Mouse (Mus musculus): ENCODE results near the gene Tent4b.

The Tent4b gene

DNA sequence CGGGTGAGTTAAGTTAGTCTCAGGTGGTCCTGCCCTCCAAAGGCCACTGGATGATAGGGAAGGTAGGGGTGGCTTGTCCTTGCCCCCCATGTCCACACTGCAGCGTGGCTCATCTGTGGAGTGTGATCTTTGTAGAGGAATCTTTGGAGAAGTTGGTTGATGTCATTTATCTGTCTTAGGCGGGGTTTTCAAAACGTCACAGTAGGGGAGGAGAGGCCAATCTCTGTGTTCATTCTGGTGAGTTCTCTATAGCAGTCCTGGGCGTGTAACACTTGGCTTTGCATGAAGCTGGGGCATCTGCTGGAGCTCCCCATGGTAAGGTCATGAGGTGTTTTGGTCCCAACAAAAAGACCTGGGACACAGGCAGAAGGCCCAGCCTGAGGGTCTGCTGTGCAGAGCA, 75.1 kb downstream of the Tent4b start:
- no peak for DNase-seq (ENCODE audit: extremely low read depth, low read depth)

DNA sequence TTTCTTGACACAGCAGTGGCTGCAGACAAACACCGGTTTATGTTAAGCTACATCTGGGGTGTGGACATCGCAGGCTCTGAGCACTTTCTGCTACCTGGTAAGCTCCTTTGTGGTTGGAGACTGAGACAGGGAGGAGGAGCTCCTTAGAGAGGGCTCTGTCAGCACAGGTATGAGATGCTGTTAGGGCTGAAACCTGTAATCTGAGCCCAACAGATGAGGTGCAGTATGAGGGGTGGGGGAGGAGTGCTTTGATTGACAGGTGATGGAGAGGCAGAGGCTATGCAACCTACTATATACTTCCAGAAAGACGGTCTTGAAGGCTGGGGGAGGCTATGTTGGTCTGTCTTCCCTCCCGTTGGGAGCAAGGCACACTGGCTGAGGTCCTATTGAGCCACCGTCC, 80.2 kb downstream of the Tent4b start:
- DNase-seq (ENCODE audit: extremely low read depth, low read depth): no peak

DNA sequence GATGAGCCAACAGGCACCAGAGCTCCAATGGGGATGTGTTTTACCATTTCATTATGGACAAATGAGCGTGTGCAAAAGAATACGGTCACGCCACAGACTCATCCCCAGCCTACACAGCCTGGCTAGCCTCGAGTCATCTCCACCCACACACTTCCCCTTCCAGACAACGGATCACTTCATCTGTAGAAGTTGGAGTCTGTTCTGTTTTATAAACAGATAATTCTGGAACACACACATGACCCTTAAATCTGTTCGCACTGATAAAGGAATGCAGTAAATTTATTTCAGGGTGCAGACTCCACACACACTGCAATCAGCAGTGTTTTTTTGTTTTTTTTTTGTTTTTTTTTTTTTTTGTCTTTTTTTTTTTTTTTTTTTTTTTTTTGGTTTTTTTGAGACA, 80.7 kb downstream of the Tent4b start:
- peak; percentile 97 for DNase-seq (ENCODE audit: extremely low read depth, low read depth)

DNA sequence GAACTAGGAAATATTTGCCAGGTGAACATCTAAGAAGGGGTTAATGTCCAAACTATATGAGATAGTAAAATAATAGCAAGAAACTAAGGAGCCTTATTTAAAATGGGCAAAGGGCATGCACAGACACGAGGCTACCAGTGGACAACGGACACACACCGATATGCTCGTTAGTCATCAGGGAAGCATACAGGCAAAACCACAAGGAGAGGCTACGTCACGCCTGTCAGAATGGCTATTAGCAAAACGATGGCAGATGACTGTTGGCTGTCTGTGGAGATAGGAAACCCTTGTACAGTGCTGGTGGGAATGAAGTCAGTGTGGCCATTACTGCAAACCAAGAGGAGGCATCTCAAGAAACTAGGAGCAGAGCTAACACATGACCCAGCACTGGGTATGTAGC, 81.9 kb downstream of the Tent4b start:
- DNase-seq (ENCODE audit: extremely low read depth, low read depth): no peak

DNA sequence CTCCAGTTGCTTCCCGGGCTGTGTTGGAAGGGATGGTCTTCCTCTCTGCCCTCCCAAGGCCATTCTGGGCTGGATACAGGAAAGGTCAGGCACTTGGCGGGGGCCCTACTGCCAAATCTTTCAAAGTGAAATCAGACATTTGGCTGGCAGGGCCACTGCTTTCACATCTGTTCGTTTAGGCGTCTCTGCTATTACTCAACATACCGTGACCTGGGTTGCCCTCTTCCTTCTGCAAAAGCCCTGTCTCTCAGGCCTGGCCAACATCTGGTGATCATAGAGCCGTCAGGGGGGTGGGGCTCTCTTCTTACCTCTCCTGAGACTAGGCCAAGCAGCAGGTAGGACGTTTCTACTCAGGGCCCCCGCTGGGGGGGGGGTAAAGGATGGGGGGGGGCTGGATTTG, 83.7 kb downstream of the Tent4b start:
- DNase-seq (ENCODE audit: extremely low read depth, low read depth): no peak

DNA sequence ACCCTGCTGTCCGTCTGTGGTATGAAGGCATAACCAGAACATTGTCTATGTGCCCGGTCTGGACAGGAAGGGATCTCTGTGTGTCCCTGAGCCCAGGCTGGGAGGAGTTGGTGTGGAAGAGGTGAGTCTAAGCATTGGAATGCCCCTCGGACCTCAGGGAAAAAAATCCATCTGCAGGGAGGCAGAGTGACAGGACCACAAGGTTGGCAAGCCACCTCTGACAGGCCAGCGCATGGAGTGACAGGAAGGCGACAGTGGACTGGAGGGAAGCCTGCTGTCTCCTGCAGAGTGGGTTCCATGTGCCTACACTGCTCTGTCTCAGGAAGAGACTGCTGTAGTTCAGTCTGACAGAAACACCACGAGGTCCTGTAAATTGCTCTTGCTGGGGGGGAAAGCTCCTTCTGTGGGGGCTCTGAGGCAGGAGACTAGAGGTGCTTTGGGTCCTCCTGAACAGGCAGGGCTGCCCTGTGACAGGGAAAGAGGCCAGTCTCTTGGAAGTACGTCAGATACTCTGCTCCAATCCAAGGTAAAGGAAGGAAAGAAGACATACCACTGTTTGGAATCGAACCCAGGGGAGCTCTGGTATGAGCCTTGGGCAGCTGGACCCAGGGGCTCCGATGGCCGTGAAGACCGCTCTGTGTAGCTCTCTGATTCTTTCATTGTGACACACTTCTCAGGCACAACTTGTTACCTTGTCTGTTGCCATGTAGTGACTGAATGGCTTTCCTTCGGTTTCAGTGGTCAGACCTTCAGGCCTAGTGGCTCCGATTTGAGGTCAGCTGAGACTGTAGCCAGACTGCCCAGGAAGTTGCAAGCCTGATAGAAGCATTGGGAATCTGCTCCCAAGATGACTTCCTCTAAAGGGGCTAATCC, 84.5 kb downstream of the Tent4b start:
- no peak for DNase-seq (ENCODE audit: extremely low read depth, low read depth)

DNA sequence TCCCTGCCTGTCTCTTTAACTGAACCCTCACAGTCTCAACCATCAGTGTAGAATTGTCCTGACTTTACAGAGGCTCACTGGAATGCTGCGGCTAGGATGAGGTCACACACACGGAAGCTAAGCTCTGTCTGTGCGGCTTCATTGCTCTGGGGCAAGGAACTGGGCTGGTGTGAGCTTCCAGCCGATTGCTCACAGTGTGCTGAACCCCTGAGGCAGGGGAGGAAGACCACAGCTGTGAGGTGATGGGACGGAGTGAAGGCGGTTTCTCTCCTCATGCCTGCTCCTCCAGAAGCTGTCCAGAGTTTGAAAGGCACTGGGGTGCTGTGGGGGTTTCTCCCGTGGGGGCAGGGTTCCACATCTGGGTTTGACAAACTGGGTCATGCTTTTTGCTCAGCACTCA, 85.7 kb downstream of the Tent4b start:
- no peak for DNase-seq (ENCODE audit: extremely low read depth, low read depth)

DNA sequence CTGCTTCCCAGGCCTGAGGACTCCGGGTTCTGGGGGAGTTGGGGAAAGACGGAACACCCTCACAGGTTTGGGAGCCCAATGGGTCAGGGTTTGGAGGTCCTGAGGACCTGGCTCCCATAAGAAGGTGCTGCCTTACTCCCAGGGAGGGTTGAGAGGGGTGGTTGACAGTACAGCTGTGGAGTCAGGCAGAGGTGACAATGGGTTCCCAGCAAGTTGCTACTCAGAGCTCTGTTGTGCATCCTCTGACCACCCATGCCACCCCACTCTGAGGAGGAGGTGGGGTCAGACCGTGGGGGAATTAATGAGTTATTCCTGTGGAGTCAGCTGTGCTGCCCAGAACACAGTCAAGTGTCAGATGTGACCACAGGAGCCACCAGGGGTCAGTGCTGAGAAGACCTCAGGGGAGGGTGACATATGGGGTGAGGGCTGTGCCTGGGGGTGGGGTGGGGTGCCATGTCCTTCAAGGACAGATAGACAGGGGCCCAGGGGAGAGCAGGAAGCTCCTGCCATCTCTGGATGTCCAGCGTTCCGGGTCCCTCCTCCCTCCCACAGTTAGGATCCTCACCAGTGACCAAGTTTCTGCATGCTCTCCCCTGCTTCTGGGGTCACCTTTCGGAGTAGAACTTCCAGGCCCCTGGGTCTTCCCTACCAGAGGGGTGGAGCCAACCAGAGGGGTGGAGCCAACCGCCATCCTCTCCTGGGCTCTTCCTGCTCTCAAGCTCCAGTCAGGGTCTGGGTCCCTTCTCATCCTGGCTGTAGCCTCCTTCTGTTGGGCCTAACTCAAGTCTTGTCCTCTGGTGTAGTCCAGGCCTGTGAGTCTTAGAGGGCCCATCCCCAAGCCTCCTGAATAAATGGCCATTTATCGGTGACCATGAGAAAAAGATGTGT, 86.7 kb downstream of the Tent4b start:
- no peak for DNase-seq (ENCODE audit: extremely low read depth, low read depth)

DNA sequence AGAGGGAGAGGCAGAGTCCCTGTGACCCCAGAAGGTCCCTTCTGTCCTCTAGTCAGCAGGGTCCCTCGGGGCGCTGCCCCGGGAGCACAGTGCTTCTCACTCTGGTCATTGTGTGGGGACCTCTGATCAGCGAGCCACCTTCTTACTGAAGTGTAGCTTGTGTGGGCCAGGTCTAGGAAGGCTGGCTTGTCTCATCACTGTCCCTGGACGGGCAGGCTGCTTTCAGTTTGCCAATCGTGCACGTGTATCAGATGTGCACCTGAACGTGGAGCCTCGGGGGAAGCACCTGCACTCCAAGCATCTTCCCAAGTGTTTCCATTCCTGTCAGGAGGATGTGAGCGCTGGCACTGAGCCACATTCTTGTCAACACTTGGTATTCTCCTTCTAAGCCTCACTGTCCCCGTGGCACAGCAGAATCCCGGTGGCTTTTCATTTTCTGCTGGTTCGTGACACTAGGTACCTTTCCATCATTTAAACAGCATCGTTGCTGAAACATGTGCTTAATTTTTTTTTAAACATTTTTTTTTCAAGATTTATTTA, 87.5 kb downstream of the Tent4b start:
- no peak for DNase-seq (ENCODE audit: extremely low read depth, low read depth)

DNA sequence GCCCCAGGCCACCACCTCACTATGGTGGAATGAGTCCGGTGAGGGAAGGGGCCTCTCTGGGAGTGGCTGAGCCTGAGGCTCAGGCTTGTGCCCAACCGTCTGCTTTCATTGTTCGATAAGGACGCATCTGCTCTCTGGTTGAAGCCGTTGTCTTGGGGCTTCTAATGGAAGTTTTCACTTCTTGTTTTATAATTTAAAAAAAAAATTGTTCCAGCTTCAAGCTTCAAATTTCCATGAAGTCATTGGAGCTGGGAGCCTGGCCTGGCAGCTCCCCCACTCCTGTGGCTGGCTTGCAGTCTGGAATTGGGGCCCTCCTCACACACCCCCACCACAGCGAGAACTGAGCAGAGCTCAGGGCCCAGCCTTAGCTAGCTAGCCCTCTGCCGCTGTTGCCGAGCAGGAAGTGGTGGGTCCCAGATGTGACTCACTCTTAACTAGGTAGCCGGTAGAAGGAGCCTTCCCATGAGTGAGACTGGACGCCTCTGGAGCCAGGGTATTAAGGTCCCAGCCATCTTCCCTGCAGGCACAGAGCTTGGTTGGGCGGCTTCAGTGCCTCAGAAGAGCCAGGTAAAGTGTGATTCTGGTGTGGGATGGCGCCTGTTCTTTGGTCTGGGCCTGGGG, 89.7 kb downstream of the Tent4b start:
- DNase-seq (ENCODE audit: extremely low read depth, low read depth): peak; percentile 62

DNA sequence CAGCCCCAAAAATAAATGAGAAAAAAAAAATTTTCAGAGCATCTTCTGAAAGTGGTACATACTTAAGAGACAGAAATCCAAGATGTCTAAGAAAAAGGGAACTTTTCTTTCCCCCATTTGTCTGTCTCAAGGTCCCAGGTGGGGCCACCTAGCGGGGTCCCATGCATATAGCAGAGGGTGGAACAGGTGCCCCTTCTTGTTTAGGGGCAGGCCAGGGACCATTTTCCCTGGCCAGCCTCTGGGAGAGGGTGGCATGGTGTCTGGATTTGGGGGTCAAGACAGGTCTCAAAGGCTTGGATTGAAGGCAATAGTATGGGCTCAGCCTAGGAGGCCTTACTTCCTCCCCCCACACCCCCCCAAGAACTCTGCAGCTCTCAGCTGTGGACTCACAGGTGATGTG, 90.9 kb downstream of the Tent4b start:
- DNase-seq (ENCODE audit: extremely low read depth, low read depth): no peak

DNA sequence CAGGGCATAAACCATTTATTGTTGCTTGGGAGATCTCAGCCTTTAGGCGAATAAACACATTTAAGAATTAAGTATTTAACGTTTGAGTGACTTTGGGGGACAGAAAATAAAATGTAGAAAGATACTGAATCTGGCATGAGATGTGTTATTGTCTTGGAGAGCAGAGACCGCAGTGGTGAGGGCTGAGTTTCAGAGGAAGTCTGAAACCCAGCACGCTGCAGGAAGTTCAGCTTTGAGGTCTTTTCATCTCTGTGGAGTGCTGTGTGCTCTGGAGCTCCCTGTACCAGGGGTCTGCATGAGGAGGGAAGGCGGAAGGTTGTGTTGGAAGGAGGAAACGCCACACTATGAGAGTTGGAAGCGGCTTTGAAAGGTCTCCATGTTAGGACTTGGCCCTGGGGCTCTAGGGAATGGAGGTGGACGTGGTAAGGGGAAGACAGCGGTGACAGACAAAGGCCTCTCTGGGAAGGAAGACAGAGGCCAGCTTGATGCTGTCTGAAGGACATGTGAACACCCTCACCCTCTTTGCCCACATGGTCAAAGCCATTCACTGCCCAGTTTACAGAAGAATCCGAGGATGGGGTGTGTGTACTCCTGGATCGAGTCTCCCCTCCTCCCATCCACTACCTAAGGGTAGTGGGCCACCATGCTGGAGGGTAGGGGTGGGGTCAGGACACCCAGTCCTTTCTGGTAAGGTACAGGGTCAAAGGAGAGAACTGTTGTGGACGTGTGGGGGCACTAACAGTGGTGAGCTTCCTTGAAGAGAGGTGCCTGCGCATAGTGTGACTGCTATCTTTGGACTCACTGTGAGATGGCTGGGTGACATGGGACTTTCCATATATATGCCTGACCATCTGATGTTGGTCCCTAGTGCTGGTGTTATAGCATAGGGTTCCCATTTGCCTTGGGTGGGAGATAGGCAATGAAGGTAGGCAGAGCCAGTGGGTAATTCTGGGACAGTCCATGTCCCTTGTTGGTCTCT, 91.6 kb downstream of the Tent4b start:
- no peak for DNase-seq (ENCODE audit: extremely low read depth, low read depth)

DNA sequence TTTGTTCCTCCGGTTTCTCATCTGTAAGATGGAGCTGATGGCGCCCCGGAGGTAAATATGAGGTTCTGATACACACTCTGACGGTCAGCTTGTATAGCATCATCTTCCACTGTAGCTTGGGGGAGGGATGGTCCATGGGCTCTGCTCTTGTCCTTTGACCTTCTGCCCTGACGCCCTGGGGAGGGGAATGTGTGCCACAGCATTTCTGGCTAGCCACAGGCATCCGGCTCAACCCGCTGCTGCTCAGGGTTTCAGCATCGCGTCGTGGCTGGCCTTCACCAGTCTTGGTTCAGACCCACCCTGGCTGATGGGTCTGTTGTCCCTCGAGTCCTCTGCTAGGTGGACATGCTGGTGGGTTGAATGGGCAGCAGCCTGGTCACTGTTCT, 92.3 kb downstream of the Tent4b start:
- no peak for DNase-seq (ENCODE audit: extremely low read depth, low read depth)

DNA sequence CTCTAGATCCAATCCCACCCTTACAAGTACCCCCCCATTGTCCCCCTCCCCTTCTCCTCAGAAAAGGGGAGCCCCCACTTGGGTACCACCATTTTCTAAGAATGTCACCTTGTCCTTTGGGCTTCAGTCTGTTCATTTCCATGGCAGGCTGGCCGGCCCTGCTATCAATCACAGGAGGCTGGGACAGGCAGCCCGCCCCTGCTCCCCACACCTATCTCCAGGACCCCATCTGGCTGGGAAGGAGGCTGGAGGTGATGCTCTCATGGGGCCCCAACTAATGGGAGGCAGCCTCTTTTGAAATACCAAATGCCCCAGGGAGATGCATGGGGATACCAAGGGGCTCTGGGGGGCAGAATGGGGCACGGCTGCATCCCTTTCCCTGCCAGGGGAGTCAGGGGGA, 93.9 kb downstream of the Tent4b start:
- no peak for DNase-seq (ENCODE audit: extremely low read depth, low read depth)

DNA sequence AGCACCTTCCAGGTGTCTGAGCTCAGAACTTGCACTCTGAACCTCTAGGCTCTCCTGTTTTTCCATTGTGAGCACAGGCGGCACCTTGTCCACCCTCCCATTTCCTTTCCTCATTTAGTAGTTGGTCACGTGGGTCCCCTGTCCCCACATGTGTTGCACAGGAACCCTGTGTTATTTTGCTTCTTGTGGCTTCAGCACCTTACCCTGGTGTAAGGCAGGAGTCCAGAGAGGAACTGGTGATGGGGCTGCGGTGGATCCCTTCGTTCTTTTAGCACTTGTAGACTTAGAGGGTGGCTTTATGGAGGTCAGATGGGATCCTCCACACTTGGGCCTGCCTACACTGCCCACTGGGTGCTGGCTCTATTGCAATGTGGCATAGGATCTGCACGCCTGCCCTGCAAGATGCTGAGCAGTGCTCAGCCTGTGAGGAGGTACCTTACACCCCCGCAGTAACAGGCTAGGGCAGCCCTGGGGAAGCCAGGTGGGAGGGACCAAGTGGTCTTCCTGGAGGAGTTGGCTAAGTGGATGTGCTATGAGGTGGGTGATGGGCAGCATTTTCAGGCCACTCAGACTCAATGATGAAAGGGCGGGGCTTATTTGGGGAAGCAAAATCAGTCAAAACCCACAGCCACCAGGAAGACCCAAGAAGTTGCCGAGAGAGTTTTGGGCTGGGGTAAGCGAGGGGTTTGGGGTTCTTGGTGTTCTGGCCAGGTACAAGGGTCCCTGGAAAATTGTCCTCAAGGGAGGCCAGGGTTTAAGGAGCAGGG, 94.8 kb downstream of the Tent4b start:
- peak; percentile 89 for DNase-seq (ENCODE audit: extremely low read depth, low read depth)

DNA sequence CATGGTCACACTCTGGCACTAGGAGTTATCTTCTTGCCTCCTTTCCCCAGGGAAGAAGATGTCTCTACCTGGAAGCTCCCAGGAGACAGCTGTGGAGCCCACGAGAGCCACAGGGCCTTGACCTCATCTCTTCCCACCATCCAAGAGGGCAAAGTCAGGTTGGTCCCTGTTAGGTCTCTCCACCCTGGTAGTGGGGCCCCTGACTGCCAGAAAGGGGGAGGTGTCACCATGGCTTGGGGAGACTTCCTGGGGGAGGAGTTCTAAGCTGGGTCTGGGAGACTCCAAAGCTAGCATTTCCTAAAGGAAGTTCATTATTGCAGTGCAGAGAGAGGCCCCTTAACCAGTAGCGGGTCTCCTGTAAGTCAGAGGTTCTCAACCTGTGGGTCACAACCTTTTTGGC, 96.0 kb downstream of the Tent4b start:
- DNase-seq (ENCODE audit: extremely low read depth, low read depth): no peak

DNA sequence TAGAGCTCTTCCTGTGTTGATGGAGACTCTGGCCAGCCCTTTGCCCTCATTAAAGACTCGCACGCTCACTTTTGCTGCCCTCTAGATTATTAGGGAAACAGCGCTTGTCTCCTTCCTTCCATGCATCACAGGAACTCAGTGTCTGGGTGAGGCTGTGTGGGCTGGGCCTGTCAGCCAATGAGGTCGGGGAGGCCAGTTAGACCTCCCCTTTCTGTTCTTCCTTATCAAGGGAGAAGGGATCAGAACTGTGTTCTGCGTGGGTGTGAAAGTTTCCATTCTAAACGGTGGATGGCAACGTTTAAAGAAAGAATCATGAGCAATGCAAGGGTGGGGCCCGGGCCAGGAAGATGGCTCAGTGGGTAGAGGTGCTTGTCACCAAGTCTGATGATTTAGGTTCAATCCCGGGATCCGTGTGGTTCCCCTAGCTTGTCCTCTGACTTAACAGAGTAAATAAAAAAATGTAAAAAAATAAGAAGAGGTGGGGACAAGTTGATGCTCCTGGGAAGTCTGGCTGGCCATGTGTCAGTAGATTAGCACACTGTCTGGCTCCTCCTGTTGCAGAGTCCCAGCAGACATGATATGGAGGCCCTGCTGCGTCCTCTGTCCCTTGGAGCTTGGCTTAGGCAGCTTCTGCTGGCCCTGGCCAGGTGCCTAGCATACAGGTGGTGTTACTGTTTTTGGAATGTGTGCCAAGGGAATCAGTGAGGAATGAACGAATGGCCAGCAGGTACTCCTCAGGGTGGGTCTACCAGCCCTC, 99.1 kb downstream of the Tent4b start:
- DNase-seq (ENCODE audit: extremely low read depth, low read depth): peak; percentile 77

DNA sequence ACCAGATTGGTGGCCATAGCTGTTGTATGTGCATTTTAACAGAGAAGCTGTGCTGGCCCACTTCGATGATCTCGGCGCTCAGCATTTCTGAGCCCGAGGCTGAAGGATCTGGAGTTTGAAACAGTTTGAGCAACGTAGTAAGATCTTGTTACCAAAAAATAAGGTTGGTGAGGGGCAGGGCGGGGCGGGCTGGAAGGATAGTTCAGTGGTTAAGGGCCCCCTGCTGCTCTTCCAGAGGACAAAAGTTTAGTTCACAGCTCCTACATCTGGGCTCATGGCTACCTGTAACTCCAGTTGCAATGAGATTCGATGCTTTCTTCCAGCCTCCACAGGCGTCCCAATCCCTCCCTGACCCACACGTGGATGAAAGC, 99.7 kb downstream of the Tent4b start:
- no peak for DNase-seq (ENCODE audit: extremely low read depth, low read depth)

DNA sequence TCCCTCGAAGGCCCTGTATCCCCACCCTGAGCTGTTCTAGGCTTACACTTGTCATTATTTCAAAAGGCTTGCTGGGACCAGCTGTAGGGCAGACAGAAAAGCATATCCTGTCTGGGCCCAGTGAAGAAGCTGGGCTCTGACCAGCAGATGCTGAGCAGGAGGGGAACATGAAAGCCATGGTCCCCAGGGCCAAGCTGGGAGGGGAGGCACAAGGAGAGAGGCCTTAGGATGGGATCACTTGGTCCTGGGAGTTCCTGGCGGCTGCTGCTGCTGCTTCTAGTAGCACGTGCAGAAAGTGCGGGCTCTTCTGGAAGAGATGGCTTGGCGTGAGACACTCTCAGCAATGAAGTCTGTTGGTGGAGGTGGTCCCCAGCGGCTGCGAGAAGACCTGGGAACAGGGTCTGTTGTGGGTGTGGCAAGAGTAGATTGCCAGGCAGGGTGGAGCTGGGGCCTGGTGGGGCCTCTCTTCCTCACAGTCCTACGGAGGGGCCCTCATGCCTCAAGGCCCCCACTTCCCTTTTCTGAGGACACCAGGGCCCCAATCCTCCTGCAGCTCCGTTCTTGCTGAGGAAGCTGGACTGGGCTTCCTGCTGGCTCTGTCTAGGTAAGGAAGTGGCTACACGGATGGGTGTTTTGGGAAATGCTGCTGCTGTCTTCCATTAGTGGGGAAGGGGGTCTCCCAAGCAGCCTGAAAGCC, 101.0 kb downstream of the Tent4b start:
- peak; percentile 91 for DNase-seq (ENCODE audit: extremely low read depth, low read depth)
